Mouse (Mus musculus): ENCODE results near the gene Rpl32. TPM values are rescaled to one million over a fixed set of nuclear protein-coding genes. Genes with fewer than 3 reads are reported as not detected.

The Rpl32 gene
- total and polyA plus RNA-seq, 3 experiments, result 4,514 to 5,400 TPM; not detected in 1

GRCm38 (mm10) chr6:115761995-115762756 is 46.4 kb downstream of the Rpl32 start, which contains the start of gene Tmem40:
Gene Tmem40, minus strand, starts transcription at chr6:115762410.
- peak; percentile 78 for DNase-seq (ENCODE audit: low read depth, low spot score)
- Histone ChIP-seq H3K79me2 (ENCODE audit: control insufficient read depth, insufficient read depth, low read length, poor library complexity) (no peaks in the 10 kb centered on the region), H3K27me3 (ENCODE audit: control insufficient read depth in 1 of 2, insufficient read depth in 2 of 2, low read length in 2 of 2) (no peaks in the 10 kb centered on the region), H3K4me3 (ENCODE audit: control insufficient read depth in 1 of 2, insufficient read depth in 1 of 2, low read depth in 2 of 2, low read length in 2 of 2) (peak within 1 kb of the TSS; percentile 34 to 56), H3K27ac (ENCODE audit: control insufficient read depth, low read depth, low read length) (peak within 1 kb of the TSS; percentile 64), H3K36me3 (ENCODE audit: control insufficient read depth in 1 of 2, insufficient read depth in 2 of 2, low read length in 2 of 2) (peaks cover 0 to 26% of the 10 kb centered on the region in 2 experiments; a peak in 2 of 4 replicates), H3K9ac (ENCODE audit: control insufficient read depth, low read depth, low read length, poor library complexity, severe bottlenecking) (peak within 1 kb of the TSS; percentile 56), H3K9me3 (replicated peaks; ENCODE audit: insufficient read depth, low read length) (no peaks in the 10 kb centered on the region), H3K4me1 (ENCODE audit: control insufficient read depth in 1 of 2, insufficient read depth in 2 of 2, low read length in 2 of 2) (peaks cover 13 to 43% of the 10 kb centered on the region in 2 experiments)
- TF ChIP-seq NELFE (IDR thresholded peaks at IDR 0.05; ENCODE audit: low read depth, low read length), result peak; percentile 34; the same call in 1 of the 2 replicates
- TF ChIP-seq RAD21 (IDR thresholded peaks at IDR 0.05; ENCODE audit: low read depth, low read length), result no peak
- peak; percentile 69 for TF ChIP-seq MAZ (IDR thresholded peaks at IDR 0.05; ENCODE audit: low read depth, low read length)
- no peak for TF ChIP-seq HCFC1 (IDR thresholded peaks at IDR 0.05; ENCODE audit: low read depth, low read length)
- TF ChIP-seq SIN3A (IDR thresholded peaks at IDR 0.05; ENCODE audit: low read length), result 0 out of 2 replicates have a peak, but pooled peaks have one; percentile 11
- peak; percentile 27; the same call in 1 of the 2 replicates for TF ChIP-seq CHD2 (IDR thresholded peaks at IDR 0.05; ENCODE audit: low read length)
- peak; percentile 41; the same call in 1 of the 2 replicates for TF ChIP-seq ELF1 (IDR thresholded peaks at IDR 0.05; ENCODE audit: low read depth, low read length)
- TF ChIP-seq MXI1 (IDR thresholded peaks at IDR 0.05; ENCODE audit: low read depth, low read length), result peak; percentile 54; the same call in 1 of the 2 replicates
- no peak for TF ChIP-seq ZNF384 (IDR thresholded peaks at IDR 0.05; ENCODE audit: low read depth, low read length)
- no peak for TF ChIP-seq RCOR1 (IDR thresholded peaks at IDR 0.05; ENCODE audit: low read depth, low read length)
- no peak for TF ChIP-seq ZC3H11A (IDR thresholded peaks at IDR 0.05; ENCODE audit: low read depth, low read length)
- TF ChIP-seq CHD1 (IDR thresholded peaks at IDR 0.05; ENCODE audit: low read depth, low read length), result 0 out of 2 replicates have a peak, but pooled peaks have one; percentile 35
- 0 out of 2 replicates have a peak, but pooled peaks have one; percentile 14 for TF ChIP-seq MAX (IDR thresholded peaks at IDR 0.05; ENCODE audit: low read length)

GRCm38 (mm10) chr6:115760982-115761381 is 47.6 kb downstream of the Rpl32 start:
- Histone ChIP-seq H3K27ac (ENCODE audit: control insufficient read depth, low read depth, low read length) (no peak overlapping the region), H3K27me3 (ENCODE audit: control insufficient read depth in 1 of 2, insufficient read depth in 2 of 2, low read length in 2 of 2) (no peaks in the 10 kb centered on the region), H3K4me3 (ENCODE audit: control insufficient read depth in 1 of 2, insufficient read depth in 1 of 2, low read depth in 2 of 2, low read length in 2 of 2) (no peak overlapping the region), H3K79me2 (ENCODE audit: control insufficient read depth, insufficient read depth, low read length, poor library complexity) (no peaks in the 10 kb centered on the region), H3K9ac (ENCODE audit: control insufficient read depth, low read depth, low read length, poor library complexity, severe bottlenecking) (no peak overlapping the region; the same call in 1 of the 2 replicates), H3K9me3 (replicated peaks; ENCODE audit: insufficient read depth, low read length) (no peaks in the 10 kb centered on the region), H3K36me3 (ENCODE audit: control insufficient read depth in 1 of 2, insufficient read depth in 2 of 2, low read length in 2 of 2) (peaks cover 0 to 29% of the 10 kb centered on the region in 2 experiments; a peak in 2 of 4 replicates), H3K4me1 (ENCODE audit: control insufficient read depth in 1 of 2, insufficient read depth in 2 of 2, low read length in 2 of 2) (peaks cover 16 to 48% of the 10 kb centered on the region in 2 experiments)
- no peak for TF ChIP-seq HCFC1 (IDR thresholded peaks at IDR 0.05; ENCODE audit: low read depth, low read length)
- TF ChIP-seq CTCF (IDR thresholded peaks at IDR 0.05 in 2 of 3, conservative IDR thresholded peaks at IDR 0.05 in 1 of 3; ENCODE audit: control insufficient read depth in 1 of 3, insufficient read depth in 1 of 3, low read depth in 2 of 3, low read length in 3 of 3, poor library complexity in 1 of 3, severe bottlenecking in 1 of 3), result no peak
- TF ChIP-seq ETS1 (IDR thresholded peaks at IDR 0.05; ENCODE audit: low read depth, low read length), result peak; percentile 73
- no peak for DNase-seq (ENCODE audit: low read depth, low spot score)

All from MEL (cell line).